Mouse (Mus musculus) kidney, adult 2 months (tissue): ENCODE data around the gene Foxd1.

Experiments used
- CTCF ChIP-seq: fragments of 200-500 bp; conservative IDR thresholded peaks from 2 replicates; pipeline ENCODE4 v1.5.1; 2011; ENCODE audit warnings: low read depth, mild to moderate bottlenecking, control low read depth, low read length, moderate library complexity, mixed read lengths; ENCODE audit not compliant: insufficient read depth, insufficient read length
- POLR2A ChIP-seq: fragments of 200-500 bp; IDR thresholded peaks from one replicate; pipeline ENCODE4 v1.6.1; 2011; ENCODE audit warnings: low read depth, low read length, control low read depth

DNA sequence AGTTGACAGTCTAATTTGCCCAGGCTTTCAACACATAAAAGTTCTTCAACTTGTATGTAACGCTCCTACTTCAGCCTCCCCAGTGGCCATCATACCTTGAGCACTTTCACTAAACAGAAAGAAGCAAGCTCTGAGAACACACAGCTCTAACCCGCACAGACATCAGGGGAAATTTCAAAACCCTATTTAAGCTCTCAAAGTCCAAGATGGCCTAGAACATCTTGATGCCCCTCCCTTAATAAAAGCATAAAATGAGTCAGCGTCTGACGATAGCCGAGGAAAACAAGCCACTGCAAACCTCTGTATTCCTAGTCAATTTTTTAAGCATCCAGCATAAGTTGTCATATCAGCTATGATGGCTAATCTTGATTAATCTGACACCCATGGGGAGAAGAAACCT is 42.4 kb upstream of the Foxd1 start:
- TF ChIP-seq CTCF = no peak
- no peak for TF ChIP-seq POLR2A
